Mouse (Mus musculus) hindbrain, embryonic 13.5 days (tissue): Measurements from ENCODE around the gene Cebpe. TPM values are rescaled to one million over a fixed set of nuclear protein-coding genes. Genes with fewer than 3 reads are reported as not detected.

ENCODE experiments used
- polyA plus RNA-seq: library from polyadenylated mRNA; unstranded; fragments of >200 nt; fragmentation: Nextera tagmentation; extraction: Ambion mirVana; gene quantifications from 2 replicates; pipeline ENCODE4 v1.2.1, GENCODE M21; 2015

Cebpe gene
- polyA plus RNA-seq, 1 experiment from 2014 or later: not detected

Other genes starting within 250 kb of the Cebpe start
- 29.9 and 32.0 TPM in 2 replicates for gene Lrp10, start 248.0 kb downstream of the Cebpe start, polyA plus RNA-seq
- gene Rem2, start 236.1 kb downstream of the Cebpe start, polyA plus RNA-seq: 48.0 and 48.8 TPM in 2 replicates
- 91.1 and 92.8 TPM in 2 replicates for gene Prmt5, start 194.6 kb downstream of the Cebpe start, polyA plus RNA-seq
- gene Haus4, start 157.6 kb downstream of the Cebpe start, polyA plus RNA-seq: 19.8 and 21.3 TPM in 2 replicates
- 9.8 and 10.0 TPM in 2 replicates for gene Ajuba, start 134.6 kb downstream of the Cebpe start, polyA plus RNA-seq
- gene 4931414P19Rik, start 106.2 kb downstream of the Cebpe start, polyA plus RNA-seq: 6.8 and 7.6 TPM in 2 replicates
- gene Psmb5, start 94.2 kb downstream of the Cebpe start, polyA plus RNA-seq: 439 and 447 TPM in 2 replicates
- gene Psmb11, start 90.7 kb downstream of the Cebpe start, polyA plus RNA-seq: not detected in 2 replicates
- gene Gm17606, start 71.2 kb downstream of the Cebpe start, polyA plus RNA-seq: not detected in 2 replicates
- gene Cdh24, start 70.8 kb downstream of the Cebpe start, polyA plus RNA-seq: 8.6 and 9.4 TPM in 2 replicates
- 78.0 and 79.0 TPM in 2 replicates for gene 1700123O20Rik, start 26.0 kb downstream of the Cebpe start, polyA plus RNA-seq
- 155 and 169 TPM in 2 replicates for gene Acin1, start 25.2 kb downstream of the Cebpe start, polyA plus RNA-seq
- 0.18 and 0.34 TPM in 2 replicates for gene Gm29776, start 13.3 kb downstream of the Cebpe start, polyA plus RNA-seq
- 4.7 and 5.3 TPM in 2 replicates for gene Slc7a8, start 69.8 kb upstream of the Cebpe start, polyA plus RNA-seq
- not detected in 2 replicates for gene Rnf212b, start 102.0 kb upstream of the Cebpe start, polyA plus RNA-seq
- gene Homez, start 158.8 kb upstream of the Cebpe start, polyA plus RNA-seq: 10.3 and 13.8 TPM in 2 replicates
- gene Ppp1r3e, start 165.4 kb upstream of the Cebpe start, polyA plus RNA-seq: 1.5 and 2.4 TPM in 2 replicates
- gene Bcl2l2, start 171.2 kb upstream of the Cebpe start, polyA plus RNA-seq: 3.6 and 4.7 TPM in 2 replicates
- 0.34 TPM in 1 of 2 replicates, not detected in the other for gene Gm20521, start 171.3 kb upstream of the Cebpe start, polyA plus RNA-seq
- 165 and 167 TPM in 2 replicates for gene Pabpn1, start 180.3 kb upstream of the Cebpe start, polyA plus RNA-seq
- 148 and 158 TPM in 2 replicates for gene Slc22a17, start 201.0 kb upstream of the Cebpe start, polyA plus RNA-seq
- gene Efs, start 214.0 kb upstream of the Cebpe start, polyA plus RNA-seq: 15.4 and 15.6 TPM in 2 replicates
- 0.38 and 0.83 TPM in 2 replicates for gene Il25, start 220.5 kb upstream of the Cebpe start, polyA plus RNA-seq
- 7.0 and 7.1 TPM in 2 replicates for gene Cmtm5, start 224.1 kb upstream of the Cebpe start, polyA plus RNA-seq